Mouse (Mus musculus): Measurements from ENCODE around the gene Ate1.
"Not testable (repeated sequence)": the region's sequence is repeated elsewhere in the genome, so short reads cannot be mapped to it uniquely, and the experiment has no call there.

Gene Ate1

DNA sequence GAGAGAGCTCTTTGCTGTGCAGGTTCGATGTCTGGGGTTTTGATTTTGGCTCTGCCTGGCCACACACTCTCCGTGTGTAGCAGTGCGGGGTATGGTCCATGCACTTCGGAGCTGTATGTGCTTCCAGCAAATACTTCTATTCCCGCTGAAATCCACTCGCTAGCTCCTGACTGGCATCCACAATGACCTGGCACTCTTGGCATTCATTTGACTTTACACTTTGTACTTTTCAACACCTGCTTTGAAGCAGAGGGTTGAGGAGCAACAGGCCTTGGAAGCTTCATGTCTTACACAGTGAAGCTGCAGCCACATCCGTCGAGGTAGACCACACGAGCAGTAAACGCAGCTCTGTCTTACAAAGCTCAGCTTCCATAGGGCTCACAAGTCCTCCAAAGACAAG, 112.5 kb downstream of the Ate1 start:
- DNase-seq (ENCODE audit: low read depth, low spot score), result no peak

DNA sequence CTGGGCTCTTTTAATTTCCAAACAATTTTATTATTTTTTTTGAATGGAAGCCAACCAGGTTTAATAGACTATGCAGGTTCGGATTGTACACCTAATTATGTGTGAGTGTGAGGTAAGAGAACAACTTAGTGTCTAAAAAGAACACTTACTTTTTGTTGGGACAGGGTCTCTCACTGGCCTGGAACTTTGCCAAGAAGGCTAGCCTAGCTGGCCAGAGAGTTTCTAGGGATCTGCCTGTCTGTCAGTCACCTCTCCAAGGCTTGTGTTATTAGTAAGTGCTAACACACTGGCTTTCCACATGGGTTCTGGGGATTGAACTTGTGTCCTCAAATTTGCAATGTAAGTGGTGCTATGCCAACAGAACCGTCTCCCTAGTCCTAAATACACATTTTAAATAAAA, 116.8 kb downstream of the Ate1 start:
- DNase-seq (ENCODE audit: low read depth, low spot score), result no peak

DNA sequence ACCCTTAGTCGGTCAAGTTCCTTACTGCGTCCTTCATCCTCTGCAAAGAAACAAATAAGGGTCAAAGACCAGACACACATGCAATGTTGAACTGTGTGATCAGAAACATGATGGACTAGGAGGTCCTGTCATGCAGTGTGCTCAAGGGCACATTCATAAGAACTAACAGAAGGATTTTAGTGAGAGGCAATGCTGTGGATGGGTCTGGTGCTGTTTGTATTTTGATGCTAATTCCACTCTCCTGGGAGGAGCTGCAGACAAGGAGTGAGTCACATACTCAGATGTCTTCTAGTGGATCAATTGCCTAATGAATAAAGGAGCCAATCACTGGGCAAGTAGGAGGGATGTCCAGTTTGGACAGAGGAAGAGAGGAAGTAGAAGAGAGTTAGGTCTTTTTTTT, 125.5 kb downstream of the Ate1 start:
- DNase-seq (ENCODE audit: low read depth, low spot score), result no peak

DNA sequence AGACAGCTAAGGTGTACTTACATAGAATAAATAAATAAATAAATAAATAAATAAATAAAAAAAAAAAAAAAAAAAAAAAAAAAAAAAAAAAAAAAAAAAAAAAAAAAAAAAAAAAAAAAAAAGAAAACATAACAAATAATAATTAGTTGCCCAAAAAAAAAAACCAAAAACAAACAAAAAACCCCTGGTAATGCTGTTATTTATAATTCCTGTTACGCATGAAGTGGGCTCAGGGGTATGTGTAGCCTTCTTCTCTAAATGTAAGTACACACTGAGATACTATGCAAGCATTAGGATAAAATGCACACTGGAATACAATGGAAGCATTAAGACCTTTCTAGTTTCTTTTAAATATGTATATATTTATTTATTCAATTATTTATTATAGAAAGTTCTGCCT, 130.1 kb downstream of the Ate1 start:
- DNase-seq (ENCODE audit: low read depth, low spot score), result not testable (repeated sequence)

DNA sequence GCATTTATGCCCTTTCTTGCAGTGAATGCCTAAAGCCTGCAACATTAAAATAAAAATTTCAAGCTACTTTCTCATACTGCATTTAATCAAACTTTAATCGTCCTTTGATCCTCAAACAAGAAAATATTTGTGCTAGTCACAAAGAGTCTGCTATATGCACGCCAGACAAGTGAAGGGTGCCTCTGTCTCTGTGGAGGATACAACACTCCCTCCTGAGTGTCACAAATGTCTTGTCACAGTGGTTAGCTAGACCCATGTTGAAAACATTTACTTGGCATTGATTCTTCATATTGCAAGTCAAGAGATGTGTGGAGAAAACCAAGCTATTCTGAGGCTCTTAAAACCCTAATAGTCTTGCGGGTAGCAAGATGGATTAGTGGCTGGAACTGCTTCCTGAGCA, 133.9 kb downstream of the Ate1 start:
- DNase-seq (ENCODE audit: low read depth, low spot score), result no peak

DNA sequence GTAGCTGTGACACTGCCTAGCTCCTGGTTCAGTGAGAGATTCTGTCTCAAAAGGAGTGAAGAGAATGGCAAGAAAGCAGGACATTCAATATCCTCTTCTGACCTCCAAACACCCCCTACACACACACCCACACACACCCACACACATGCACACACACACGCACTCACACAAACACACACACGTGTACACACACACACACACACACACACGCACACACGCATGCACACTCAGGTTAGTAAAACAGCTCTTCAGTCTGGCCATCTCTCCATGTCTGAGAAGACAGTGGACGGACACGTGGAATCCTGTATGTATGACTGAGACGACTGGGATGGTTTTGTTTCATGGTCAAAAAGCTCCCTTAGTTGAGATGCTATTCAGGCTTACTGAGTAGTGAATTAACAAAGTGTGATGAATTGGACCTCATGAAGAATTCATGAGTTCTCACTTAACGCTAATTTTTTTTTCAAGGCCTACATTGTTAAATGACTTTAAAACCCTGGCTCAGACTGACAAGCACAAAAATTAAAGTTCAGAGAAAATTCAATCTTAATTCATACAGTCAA, 134.4 kb downstream of the Ate1 start:
- no peak for DNase-seq (ENCODE audit: low read depth, low spot score)

DNA sequence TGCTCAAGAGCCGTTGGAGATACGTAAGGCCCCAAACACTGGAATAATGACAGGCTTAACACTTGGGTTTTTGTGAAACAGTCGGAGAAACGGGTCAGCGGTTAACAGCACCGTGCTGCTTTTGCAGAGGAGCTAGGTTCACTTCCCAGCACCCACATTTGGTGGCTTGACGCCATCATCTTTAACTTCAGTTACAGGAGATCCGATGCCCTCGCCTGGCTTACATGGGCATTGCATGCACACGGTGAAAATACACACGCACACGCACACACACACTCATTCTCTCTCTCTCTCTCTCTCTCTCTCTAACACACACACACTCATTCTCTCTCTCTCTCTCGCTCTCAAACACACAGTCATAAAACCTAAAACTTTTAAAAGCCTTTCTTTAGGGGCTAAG, 138.0 kb downstream of the Ate1 start:
- no peak for DNase-seq (ENCODE audit: low read depth, low spot score)

DNA sequence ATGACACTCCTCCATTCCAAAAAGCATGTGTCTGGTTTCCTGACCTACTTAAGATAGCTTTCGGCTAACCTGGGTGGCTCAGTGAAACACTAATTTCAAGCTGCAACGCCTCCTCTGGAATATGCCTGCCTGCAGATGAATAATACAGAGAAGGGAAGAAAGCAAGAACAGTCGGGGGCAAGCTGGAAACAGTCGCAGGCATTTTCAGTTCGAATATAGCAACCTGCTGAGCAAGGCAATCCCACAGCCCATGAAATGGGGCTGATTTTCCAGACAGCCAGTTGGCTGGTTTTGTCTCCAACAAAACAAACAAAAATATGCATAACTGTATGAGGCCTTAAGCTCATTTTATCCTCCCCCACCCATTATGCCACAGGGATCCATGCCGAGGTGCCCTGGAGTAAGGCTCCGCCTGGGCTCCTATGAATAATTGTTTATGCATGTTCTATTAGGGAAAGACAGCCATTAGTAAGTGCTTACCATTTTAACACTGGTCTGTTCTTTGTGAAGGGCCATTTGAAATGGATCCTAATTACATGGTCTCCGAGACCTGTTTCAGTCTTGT, 138.7 kb downstream of the Ate1 start:
- no peak for DNase-seq (ENCODE audit: low read depth, low spot score)

DNA sequence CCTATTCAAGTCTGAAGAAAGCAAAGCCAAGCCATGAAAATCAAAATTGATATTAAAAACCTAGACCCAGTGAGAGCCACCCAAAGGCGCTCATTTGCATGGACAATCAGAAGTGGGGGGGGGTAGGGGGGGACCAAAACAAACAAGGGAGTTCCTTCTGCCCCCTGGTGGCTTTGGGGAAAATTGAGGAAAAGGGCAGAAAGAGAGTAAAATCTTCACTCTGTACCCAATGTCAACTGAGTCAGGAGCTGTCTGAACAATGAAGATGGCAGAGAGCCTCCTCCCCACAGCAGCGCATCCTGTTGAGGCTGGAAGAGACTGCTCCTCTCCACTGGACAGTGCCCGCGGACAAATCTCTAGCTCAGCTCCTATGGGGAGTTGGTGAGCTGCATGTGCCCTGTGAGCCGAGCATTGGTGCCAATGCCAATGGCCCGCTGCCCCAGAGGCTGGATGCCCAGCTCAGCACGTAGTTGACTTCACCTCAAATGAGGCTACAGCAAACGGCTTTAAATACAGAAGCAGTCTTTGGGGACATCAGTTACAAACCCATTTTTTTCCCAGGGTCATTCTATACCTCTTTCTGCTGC, 139.3 kb downstream of the Ate1 start:
- no peak for DNase-seq (ENCODE audit: low read depth, low spot score)

DNA sequence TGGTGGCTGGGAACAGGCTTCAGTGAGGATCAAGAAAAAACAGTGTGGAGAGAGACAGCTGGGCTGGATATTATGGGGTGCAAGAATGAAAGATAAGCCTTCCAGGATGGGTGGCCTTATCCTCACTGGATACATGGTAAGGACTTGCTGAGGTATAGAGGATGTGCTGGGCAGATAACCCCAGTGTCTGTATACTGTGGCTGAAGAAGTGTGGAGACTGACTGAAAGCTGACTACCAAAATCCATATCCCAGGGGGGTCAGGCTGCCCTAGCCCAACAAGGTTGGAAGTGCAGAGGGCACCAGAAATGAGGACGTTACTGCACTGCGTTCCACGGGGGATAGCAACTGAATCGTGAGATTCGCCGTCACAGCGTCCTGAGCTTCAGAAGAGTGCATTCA, 139.8 kb downstream of the Ate1 start:
- no peak for DNase-seq (ENCODE audit: low read depth, low spot score)

DNA sequence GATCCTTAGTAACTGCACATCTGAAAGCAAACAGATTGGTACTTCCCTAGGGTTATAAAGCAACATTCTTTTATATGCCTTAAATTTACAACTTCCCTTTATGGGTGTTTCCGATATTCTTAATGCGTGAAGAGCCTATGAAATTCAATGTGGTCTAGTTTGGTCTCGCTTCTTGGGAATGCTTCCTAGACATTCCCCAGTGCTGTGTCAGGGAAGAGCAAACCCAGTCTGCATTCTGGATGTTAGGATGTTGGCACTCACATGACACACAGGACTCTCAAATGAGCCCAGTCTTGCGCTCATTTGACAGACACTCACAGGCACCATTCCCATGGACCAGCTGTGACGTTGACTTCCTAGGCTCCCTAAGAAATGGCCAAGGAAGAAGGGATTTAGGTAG, 140.3 kb downstream of the Ate1 start:
- DNase-seq (ENCODE audit: low read depth, low spot score), result no peak

DNA sequence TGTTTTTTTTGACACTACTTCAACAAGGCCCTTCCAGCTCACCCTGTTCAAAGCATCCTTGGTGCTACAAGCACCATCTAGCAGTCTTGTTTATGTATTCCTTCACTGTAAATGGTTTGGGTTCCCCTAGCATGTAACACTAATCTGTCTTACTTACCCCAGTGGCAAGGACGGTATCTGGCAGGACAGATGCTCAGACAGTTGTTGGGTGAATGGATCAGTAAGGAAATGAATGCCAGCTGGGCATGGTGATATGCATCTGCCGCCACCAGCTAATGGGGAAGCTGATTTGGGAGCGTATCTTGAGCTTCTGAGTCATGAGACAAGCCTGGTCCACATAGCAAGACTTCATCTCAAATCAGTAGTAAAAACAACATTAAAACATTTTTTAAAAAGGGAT, 141.9 kb downstream of the Ate1 start:
- no peak for DNase-seq (ENCODE audit: low read depth, low spot score)

DNA sequence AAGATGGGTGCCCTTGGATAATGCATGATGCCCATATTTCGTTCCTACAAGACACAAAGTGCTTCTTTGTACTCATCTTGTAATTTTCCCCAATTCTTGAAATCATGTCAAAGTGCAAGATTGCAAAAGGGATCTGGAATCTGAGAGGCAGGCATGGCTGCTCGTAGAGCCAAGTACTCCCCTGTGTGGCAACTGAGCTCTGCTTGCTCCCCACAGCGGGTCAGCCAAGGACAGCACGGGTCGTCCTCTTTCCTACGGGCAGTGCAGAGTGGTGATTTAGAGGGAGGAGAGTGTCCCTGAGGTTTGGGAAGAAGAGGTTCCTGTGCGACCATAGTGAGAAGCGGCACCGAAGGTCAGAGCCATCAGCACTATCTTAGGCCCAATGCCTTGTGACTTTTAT, 145.9 kb downstream of the Ate1 start:
- DNase-seq (ENCODE audit: low read depth, low spot score), result no peak

DNA sequence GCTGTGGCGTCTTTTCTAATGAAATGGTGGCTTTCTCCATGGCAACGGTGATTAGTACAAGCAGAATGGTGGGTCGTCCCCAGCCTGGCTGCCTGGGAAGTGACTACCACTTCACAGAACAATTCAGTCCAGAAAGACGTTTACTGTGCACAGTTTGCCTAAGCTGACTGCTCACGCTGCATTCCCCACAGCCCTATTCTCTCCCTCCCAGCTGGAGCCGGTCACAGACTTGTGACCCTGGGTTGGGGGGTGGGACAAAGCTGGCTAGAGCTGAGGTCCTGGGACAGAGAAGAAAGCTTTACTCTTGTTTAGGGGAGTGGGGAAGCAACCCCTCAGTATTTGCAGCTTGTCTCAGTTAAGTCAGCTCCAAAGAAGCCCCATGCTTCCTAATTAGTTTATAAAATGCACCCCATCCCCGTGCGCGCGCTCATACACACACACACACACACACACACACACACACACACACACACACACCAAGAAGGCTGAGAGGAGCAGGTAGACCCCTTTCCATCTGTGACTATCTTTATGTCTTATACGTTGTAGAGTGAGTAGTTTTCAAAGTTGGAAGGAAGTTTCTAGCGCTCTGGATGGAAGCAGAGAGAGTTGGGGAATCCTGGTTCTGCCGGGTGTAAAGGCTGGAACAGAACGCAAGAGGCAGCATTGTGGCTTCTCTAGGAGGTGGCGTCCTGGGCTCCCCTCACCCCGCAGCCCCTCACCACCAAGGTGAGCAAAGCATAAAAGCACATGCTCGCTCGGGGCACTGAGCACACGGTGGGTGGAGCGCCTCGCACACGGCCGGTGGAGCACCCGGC, 151.1 kb downstream of the Ate1 start:
- peak; percentile 35 for DNase-seq (ENCODE audit: low read depth, low spot score)

DNA sequence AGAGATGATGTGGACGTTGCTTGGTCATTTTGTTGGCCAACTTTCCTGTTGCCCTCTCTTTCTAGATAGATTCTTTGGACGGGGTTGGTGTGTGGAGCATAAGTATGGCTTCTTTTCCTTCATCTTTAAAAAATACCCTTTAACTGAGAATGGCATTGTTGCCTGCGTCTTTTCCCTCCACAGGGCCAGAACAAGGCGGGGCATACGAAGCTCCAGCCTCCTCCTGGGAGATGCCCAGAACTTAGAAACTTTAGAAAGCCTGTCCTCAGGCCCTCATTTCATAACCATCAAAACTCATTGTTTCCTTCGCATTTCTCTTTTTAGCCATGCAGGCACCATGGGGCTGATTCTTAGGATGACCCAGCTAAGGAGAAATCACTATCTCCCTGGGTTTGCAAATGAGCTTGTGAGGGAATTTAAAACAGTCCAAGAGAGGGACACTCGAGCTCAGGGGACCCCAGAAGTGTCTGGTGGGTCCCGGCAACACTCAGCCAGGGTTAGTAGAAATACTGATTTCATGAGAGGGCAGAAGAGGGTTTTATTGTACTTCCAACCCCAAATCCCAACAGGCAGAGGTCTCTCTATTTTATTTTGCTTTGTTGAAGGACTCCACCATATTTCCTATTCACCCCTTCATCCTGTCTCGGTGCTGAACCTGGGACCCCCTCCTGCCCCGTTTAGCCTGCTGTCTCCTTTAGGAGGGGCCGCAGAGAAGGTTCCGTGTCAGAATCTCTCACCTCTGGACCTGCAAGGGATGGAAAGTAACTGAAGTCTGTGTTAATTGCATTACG, 151.9 kb downstream of the Ate1 start:
- DNase-seq (ENCODE audit: low read depth, low spot score), result no peak

DNA sequence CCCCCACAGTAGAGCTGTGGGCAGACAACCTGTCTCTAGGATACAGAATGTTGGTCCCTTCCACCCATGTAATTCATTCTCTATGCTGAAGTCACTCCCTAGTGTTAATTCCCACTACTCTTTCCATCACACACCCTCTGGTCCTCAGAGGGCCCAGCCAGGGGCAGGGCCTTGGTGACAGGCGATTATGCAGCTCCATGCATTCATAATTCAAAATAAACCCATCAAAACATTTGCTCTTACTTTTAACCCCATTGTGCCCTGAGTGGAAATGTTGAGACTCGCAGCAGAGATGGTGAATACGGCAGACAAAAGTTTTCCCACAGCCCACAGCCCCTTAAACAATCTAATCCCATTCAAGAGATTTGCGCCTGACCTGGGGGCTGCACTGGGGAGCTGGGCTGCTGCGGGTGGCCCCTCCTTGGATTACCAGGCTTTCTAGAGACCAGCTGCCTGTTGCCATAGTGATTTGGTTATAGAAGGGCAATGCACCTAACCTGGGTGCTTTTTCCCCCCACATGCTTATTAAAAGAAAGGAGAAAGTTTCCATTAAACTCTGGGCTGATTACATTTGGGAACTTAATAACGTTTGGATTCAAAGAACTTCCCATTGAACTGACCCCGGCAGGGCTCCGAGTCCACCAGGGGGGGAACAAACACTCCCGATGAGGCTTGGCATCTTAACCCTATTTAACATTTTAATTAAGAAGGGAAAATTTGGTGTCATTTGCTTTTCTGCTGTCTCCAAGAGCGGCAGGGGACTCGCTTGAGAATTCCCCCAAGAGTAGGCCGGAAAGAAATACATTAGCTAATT, 152.7 kb downstream of the Ate1 start:
- no peak for DNase-seq (ENCODE audit: low read depth, low spot score)

DNA sequence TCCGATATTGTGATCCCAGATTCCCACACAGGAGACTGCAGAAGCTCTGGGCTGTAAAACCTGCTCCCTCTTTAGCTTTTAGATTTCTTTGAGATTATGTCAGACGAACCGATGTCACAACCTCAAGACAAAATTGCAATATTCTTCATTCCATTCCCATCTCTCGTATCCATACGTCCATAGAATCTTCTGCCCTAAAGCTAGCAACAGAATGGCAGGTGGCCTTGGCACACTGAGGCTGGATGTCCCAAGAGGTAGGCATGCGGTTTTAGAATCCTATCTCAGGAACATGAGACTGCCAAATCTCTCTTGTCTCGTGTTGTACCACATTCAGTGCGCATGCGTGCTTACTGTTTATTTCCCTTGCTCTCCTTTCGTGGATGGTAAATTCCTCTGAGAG, 154.5 kb downstream of the Ate1 start:
- DNase-seq (ENCODE audit: low read depth, low spot score), result no peak
